Mouse (Mus musculus): ENCODE results near the gene Mov10l1. TPM values are rescaled to one million over a fixed set of nuclear protein-coding genes. Genes with fewer than 3 reads are reported as not detected.
A peak's percentile ranks its signal among the peaks of the same experiment; 100 is the strongest.

Gene Mov10l1
- total RNA-seq, 2 experiments from 2014 or later = not detected

- no peak for DNase-seq (ENCODE audit: low spot score in 2 of 2)
- intact Hi-C loops (cut with DNase I) = no loop called here
These were observed 85.5 kb downstream of the Mov10l1 start for GRCm38 (mm10) chr15:89068226-89068625.

GRCm38 (mm10) chr15:89069336-89069840 is 86.7 kb downstream of the Mov10l1 start:
- DNase-seq (ENCODE audit: low spot score in 2 of 2) = no peak
- intact Hi-C loops (cut with DNase I) = no loop called here

- intact Hi-C loops (cut with DNase I) = no loop called here
These were observed 87.9 kb downstream of the Mov10l1 start for GRCm38 (mm10) chr15:89070606-89071005.

GRCm38 (mm10) chr15:89073993-89074603 is 91.4 kb downstream of the Mov10l1 start:
- intact Hi-C loops (cut with DNase I) = no loop called here
- peak in 1 of 2 experiments; percentile 29 for DNase-seq (ENCODE audit: low spot score in 2 of 2)

More at GRCm38 (mm10) chr15:89070606-89071005, 87.9 kb downstream of the Mov10l1 start:
- no peak for DNase-seq (ENCODE audit: low spot score in 2 of 2)

- no peak for DNase-seq (ENCODE audit: low spot score in 2 of 2)
- intact Hi-C loops (cut with DNase I) = no loop called here
These were observed 92.1 kb downstream of the Mov10l1 start, which contains the start of gene Trabd for GRCm38 (mm10) chr15:89074613-89075477. Trabd (plus strand) TSS chr15:89075124.

GRCm38 (mm10) chr15:89075478-89076147 is 92.9 kb downstream of the Mov10l1 start:
- peak; percentile 80 to 82 for DNase-seq (ENCODE audit: low spot score in 2 of 2)
- intact Hi-C loops (cut with DNase I) = no loop called here

- DNase-seq (ENCODE audit: low spot score in 2 of 2) = peak in 1 of 2 experiments; percentile 29
- intact Hi-C loops (cut with DNase I) = no loop called here
These were observed 93.5 kb downstream of the Mov10l1 start for GRCm38 (mm10) chr15:89076156-89076731.

- DNase-seq (ENCODE audit: low spot score in 2 of 2) = no peak
- intact Hi-C loops (cut with DNase I) = no loop called here
These were observed 95.6 kb downstream of the Mov10l1 start for GRCm38 (mm10) chr15:89078208-89078836.

- no peak for DNase-seq (ENCODE audit: low spot score in 2 of 2)
- intact Hi-C loops (cut with DNase I) = loop anchor here (10.0 kb wide), 1 partner anchor 259 kb away; no protein-coding TSS in a partner anchor
These were observed 101.2 kb downstream of the Mov10l1 start for GRCm38 (mm10) chr15:89083906-89084305.

GRCm38 (mm10) chr15:89084826-89085225 is 102.1 kb downstream of the Mov10l1 start:
- no peak for DNase-seq (ENCODE audit: low spot score in 2 of 2)
- intact Hi-C loops (cut with DNase I) = loop anchor here (5.0 to 10.0 kb wide), 2 partner anchors 153 to 260 kb away; no protein-coding TSS in a partner anchor

- peak; percentile 79 to 90 for DNase-seq (ENCODE audit: low spot score in 2 of 2)
- intact Hi-C loops (cut with DNase I) = loop anchor here (5.0 to 10.0 kb wide), 2 partner anchors 156 to 264 kb away; no protein-coding TSS in a partner anchor
These were observed 106.0 kb downstream of the Mov10l1 start, which contains the start of gene Selenoo for GRCm38 (mm10) chr15:89088607-89089247. Selenoo (plus strand) TSS chr15:89089084.

GRCm38 (mm10) chr15:89089248-89090051 is 106.7 kb downstream of the Mov10l1 start:
- peak in 1 of 2 experiments; percentile 23 for DNase-seq (ENCODE audit: low spot score in 2 of 2)
- intact Hi-C loops (cut with DNase I) = loop anchor here (5.0 to 10.0 kb wide), 2 partner anchors 157 to 265 kb away; no protein-coding TSS in a partner anchor

GRCm38 (mm10) chr15:89090662-89091061 is 108.0 kb downstream of the Mov10l1 start:
- intact Hi-C loops (cut with DNase I) = no loop called here
- DNase-seq (ENCODE audit: low spot score in 2 of 2) = peak in 1 of 2 experiments; percentile 60

- intact Hi-C loops (cut with DNase I) = no loop called here
- DNase-seq (ENCODE audit: low spot score in 2 of 2) = peak in 1 of 2 experiments; percentile 68
These were observed 109.5 kb downstream of the Mov10l1 start for GRCm38 (mm10) chr15:89092181-89092580.

- DNase-seq (ENCODE audit: low spot score in 2 of 2) = no peak
- intact Hi-C loops (cut with DNase I) = no loop called here
These were observed 114.7 kb downstream of the Mov10l1 start for GRCm38 (mm10) chr15:89097450-89097849.

- DNase-seq (ENCODE audit: low spot score in 2 of 2) = no peak
- intact Hi-C loops (cut with DNase I) = no loop called here
These were observed 115.9 kb downstream of the Mov10l1 start for GRCm38 (mm10) chr15:89098616-89099015.

GRCm38 (mm10) chr15:89100823-89101222 is 118.1 kb downstream of the Mov10l1 start:
- no peak for DNase-seq (ENCODE audit: low spot score in 2 of 2)
- intact Hi-C loops (cut with DNase I) = no loop called here
